Mouse (Mus musculus) spleen, postnatal 14 days (tissue): Measurements from ENCODE around the gene Evx2.
A peak's percentile ranks its signal among the peaks of the same experiment; 100 is the strongest.

Experiments used
- DNase-seq, 2 experiments: peaks; one replicate each; pipeline ENCODE4 v3.0.0; 2021 to 2022; ENCODE audit warnings: low spot score in 2 of 2

The Evx2 gene

GRCm38 (mm10) chr2:74681594-74682531, 22.5 kb upstream of the Evx2 start:
- no peak for DNase-seq

- DNase-seq: no peak
These were observed 21.4 kb upstream of the Evx2 start for GRCm38 (mm10) chr2:74680561-74681398.

- no peak for DNase-seq
These were observed 20.6 kb upstream of the Evx2 start for GRCm38 (mm10) chr2:74679980-74680379.

GRCm38 (mm10) chr2:74679596-74679971, 20.2 kb upstream of the Evx2 start:
- DNase-seq: no peak

- no peak for DNase-seq
These were observed 19.7 kb upstream of the Evx2 start, which contains the start of gene Hoxd11 for GRCm38 (mm10) chr2:74678891-74679595. Gene Hoxd11 (plus strand): TSS chr2:74679557.

GRCm38 (mm10) chr2:74677106-74677505, 17.7 kb upstream of the Evx2 start:
- no peak for DNase-seq

- DNase-seq: no peak
These were observed 17.2 kb upstream of the Evx2 start for GRCm38 (mm10) chr2:74676376-74677052.

- DNase-seq: no peak
These were observed 16.4 kb upstream of the Evx2 start for GRCm38 (mm10) chr2:74675666-74676282.

- DNase-seq: no peak
These were observed 15.7 kb upstream of the Evx2 start, which contains the start of gene Hoxd12 for GRCm38 (mm10) chr2:74674881-74675665. Gene Hoxd12 (plus strand): TSS chr2:74675013.

GRCm38 (mm10) chr2:74673835-74674425, 14.6 kb upstream of the Evx2 start:
- no peak for DNase-seq

- peak in 1 of 2 experiments; percentile 31 for DNase-seq
These were observed 13.4 kb upstream of the Evx2 start for GRCm38 (mm10) chr2:74672481-74673362.

- DNase-seq: no peak
These were observed 12.5 kb upstream of the Evx2 start for GRCm38 (mm10) chr2:74671847-74672246.

- no peak for DNase-seq
These were observed 11.4 kb upstream of the Evx2 start for GRCm38 (mm10) chr2:74670632-74671188.

- DNase-seq: no peak
These were observed 10.4 kb upstream of the Evx2 start for GRCm38 (mm10) chr2:74669650-74670235.

- DNase-seq: no peak
These were observed 9.8 kb upstream of the Evx2 start for GRCm38 (mm10) chr2:74669230-74669578.

GRCm38 (mm10) chr2:74668370-74669229, 9.2 kb upstream of the Evx2 start:
- no peak for DNase-seq

GRCm38 (mm10) chr2:74667842-74668357, 8.5 kb upstream of the Evx2 start, which contains the start of gene Hoxd13:
Gene Hoxd13 (plus strand): TSS chr2:74668310.
- DNase-seq: no peak
